Mouse (Mus musculus): Measurements from ENCODE around the gene Tmem86a. TPM values are rescaled to one million over a fixed set of nuclear protein-coding genes. Genes with fewer than 3 reads are reported as not detected.
A peak's percentile ranks its signal among the peaks of the same experiment; 100 is the strongest.

Gene Tmem86a
- 19.0 and 20.0 TPM in 2 replicates for polyA plus RNA-seq (2015; fragmentation: Nextera tagmentation; extraction: Ambion mirVana)

GRCm38 (mm10) chr7:47050366-47050765 lies at the start of gene Tmem86a:
Tmem86a (plus strand) TSS chr7:47050601.
- peak within 1 kb of the TSS; percentile 87 for H3K27ac ChIP-seq
- no peaks in the 10 kb centered on the region for H3K9me3 ChIP-seq (replicated peaks)
- peak within 1 kb of the TSS; percentile 91 for H3K9ac ChIP-seq
- ATAC-seq: peak; percentile 100
- H3K27me3 ChIP-seq: peaks cover 11% of the 10 kb centered on the region; the same call in 1 of the 2 replicates
- peaks cover 8% of the 10 kb centered on the region for H3K36me3 ChIP-seq (ENCODE audit: poor library complexity, severe bottlenecking)
- peak within 1 kb of the TSS; percentile 87 for H3K4me2 ChIP-seq
- H3K4me3 ChIP-seq: peak within 1 kb of the TSS; percentile 85
- peaks cover 21% of the 10 kb centered on the region for H3K4me1 ChIP-seq
- under 1% methylated on average over 33 of the region's 33 CpGs for WGBS

DNA sequence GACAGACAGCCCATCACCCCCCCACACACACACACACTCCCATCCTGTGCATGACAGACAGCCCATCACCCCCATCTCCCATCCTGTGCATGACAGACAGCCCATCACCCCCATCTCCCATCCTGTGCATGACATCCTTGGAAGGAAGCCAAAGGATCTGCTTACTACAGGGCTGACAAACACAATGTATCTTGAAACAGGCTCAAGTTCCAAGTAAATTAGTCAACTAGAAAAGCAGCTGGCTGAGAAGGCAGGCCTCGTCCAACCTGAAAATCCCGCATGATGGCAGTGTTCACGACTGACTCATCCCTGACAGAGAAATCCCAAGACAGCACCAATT lies 49.8 kb upstream of the Tmem86a start:
- Histone ChIP-seq H3K4me2 (no peak overlapping the region), H3K9ac (no peak overlapping the region), H3K9me3 (replicated peaks) (no peaks in the 10 kb centered on the region), H3K27ac (peak overlapping the region; percentile 40; the same call in 1 of the 2 replicates), H3K4me3 (no peak overlapping the region), H3K4me1 (peaks cover 57% of the 10 kb centered on the region), H3K27me3 (no peaks in the 10 kb centered on the region), H3K36me3 (ENCODE audit: poor library complexity, severe bottlenecking) (peaks cover 37% of the 10 kb centered on the region)
- ATAC-seq: peak; percentile 95
- WGBS: 42% methylated on average over 3 of the region's 3 CpGs

GRCm38 (mm10) chr7:47001125-47001899 lies 49.1 kb upstream of the Tmem86a start:
- Histone ChIP-seq H3K4me3 (no peak overlapping the region), H3K4me2 (no peak overlapping the region), H3K4me1 (peaks cover 57% of the 10 kb centered on the region), H3K36me3 (ENCODE audit: poor library complexity, severe bottlenecking) (peaks cover 30% of the 10 kb centered on the region), H3K27ac (peak overlapping the region; percentile 40), H3K9me3 (replicated peaks) (no peaks in the 10 kb centered on the region), H3K9ac (no peak overlapping the region), H3K27me3 (no peaks in the 10 kb centered on the region)
- WGBS: 86% methylated on average over 5 of the region's 5 CpGs
- ATAC-seq: no peak

DNA sequence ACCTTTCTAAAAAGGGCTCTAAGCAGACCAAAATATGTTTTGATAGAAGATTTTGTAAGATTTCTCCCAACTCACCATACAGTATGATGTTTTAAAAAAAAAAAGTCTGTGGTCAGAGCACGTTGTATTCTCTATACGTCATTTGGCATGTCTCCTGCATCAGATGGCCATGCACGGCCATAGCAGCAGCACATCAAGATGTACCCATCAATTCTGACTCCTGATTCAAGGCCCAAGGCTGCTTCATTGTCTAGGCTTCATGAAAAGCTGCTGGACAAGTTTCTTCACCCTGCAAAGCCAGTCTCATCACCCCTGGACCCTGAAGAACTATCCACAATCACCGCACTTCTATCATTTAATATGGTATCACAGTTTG lies 48.5 kb upstream of the Tmem86a start:
- Histone ChIP-seq H3K36me3 (ENCODE audit: poor library complexity, severe bottlenecking) (peaks cover 25% of the 10 kb centered on the region), H3K27me3 (no peaks in the 10 kb centered on the region), H3K4me3 (no peak overlapping the region), H3K9ac (no peak overlapping the region), H3K9me3 (replicated peaks) (no peaks in the 10 kb centered on the region), H3K4me2 (peak overlapping the region; percentile 6; the same call in 1 of the 2 replicates), H3K27ac (peak overlapping the region; percentile 87; the same call in 1 of the 2 replicates), H3K4me1 (peaks cover 60% of the 10 kb centered on the region)
- 55% methylated on average over 4 of the region's 4 CpGs for WGBS
- no peak for ATAC-seq

DNA sequence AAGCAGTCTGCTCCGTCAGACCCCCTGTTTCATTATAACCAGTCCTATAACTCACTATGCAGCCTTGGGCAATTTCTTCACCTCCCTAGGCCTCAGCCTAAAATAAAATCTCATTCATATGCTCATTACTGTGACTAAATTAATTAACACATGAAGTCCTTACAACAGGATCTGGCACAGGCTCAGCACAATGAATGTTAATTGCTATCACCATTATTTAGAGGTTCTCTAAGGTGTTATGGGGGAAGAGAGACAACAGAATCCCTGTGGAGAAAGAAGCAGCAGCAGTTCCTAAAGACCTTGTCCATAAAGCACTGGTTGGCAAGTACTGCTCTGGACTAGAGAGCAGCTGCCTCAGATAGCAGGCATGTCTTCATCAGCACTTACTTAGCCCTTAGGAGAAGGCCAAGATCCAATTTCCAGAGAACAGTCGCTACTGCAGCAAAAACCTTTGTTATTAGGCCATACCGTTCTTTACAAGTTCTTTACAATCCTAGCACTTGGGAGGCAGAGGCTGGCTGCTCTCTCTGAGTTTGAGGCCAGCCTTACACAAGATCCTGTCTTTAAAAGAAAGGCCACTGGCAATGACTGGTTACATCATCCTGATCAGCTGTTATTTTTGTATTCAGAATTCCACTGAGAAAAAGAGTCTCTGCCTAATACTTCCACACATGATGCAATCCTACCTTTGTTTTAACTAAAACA lies 46.8 kb upstream of the Tmem86a start:
- Histone ChIP-seq H3K4me2 (peak overlapping the region; percentile 6; the same call in 1 of the 2 replicates), H3K4me3 (no peak overlapping the region), H3K4me1 (peaks cover 67% of the 10 kb centered on the region), H3K27ac (peak overlapping the region; percentile 87), H3K9me3 (replicated peaks) (no peaks in the 10 kb centered on the region), H3K36me3 (ENCODE audit: poor library complexity, severe bottlenecking) (peaks cover 8% of the 10 kb centered on the region), H3K27me3 (no peaks in the 10 kb centered on the region), H3K9ac (no peak overlapping the region)
- 0 out of 2 replicates have a peak, but pooled peaks have one; percentile 17 for ATAC-seq
- WGBS: 17% methylated on average over 3 of the region's 3 CpGs

- Histone ChIP-seq H3K27me3 (no peaks in the 10 kb centered on the region), H3K36me3 (ENCODE audit: poor library complexity, severe bottlenecking) (no peaks in the 10 kb centered on the region), H3K4me2 (peak overlapping the region; percentile 95), H3K4me3 (peak overlapping the region; percentile 67), H3K9ac (peak overlapping the region; percentile 69), H3K4me1 (peaks cover 57% of the 10 kb centered on the region), H3K9me3 (replicated peaks) (no peaks in the 10 kb centered on the region), H3K27ac (peak overlapping the region; percentile 82)
- ATAC-seq: no peak
- 17% methylated on average over 21 of the region's 21 CpGs for WGBS
Measured at GRCm38 (mm10) chr7:47007109-47007780, 43.2 kb upstream of the Tmem86a start.

DNA sequence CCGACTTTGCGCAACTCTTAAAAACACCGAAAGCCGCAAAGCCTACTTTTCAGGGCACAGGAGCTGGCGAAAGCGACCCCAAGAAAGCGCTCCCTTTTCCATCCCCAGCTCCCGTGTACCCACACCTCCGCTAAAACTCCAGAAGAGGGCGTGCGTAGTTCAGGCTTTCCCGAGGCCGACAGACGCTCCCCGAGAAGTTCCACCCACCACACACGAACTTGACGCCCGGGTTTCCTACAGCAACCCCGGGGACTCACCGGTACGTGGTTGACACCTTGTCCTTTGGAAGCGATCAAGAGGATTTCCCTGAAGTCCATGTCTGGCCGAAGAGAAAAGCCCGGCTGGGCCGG lies 42.6 kb upstream of the Tmem86a start:
- Histone ChIP-seq H3K4me1 (peaks cover 52% of the 10 kb centered on the region), H3K4me2 (peak overlapping the region; percentile 95), H3K9ac (peak overlapping the region; percentile 69), H3K9me3 (replicated peaks) (no peaks in the 10 kb centered on the region), H3K27ac (peak overlapping the region; percentile 82), H3K4me3 (peak overlapping the region; percentile 67), H3K36me3 (ENCODE audit: poor library complexity, severe bottlenecking) (no peaks in the 10 kb centered on the region), H3K27me3 (no peaks in the 10 kb centered on the region)
- ATAC-seq: no peak
- 0% methylated on average over 25 of the region's 25 CpGs for WGBS

GRCm38 (mm10) chr7:47008168-47008993 lies 42.0 kb upstream of the Tmem86a start, which contains the start of gene Spty2d1:
Spty2d1 (minus strand) TSS chr7:47008411.
- Histone ChIP-seq H3K27ac (peak within 1 kb of the TSS; percentile 82), H3K9me3 (replicated peaks) (no peaks in the 10 kb centered on the region), H3K4me3 (peak within 1 kb of the TSS; percentile 67), H3K27me3 (no peaks in the 10 kb centered on the region), H3K36me3 (ENCODE audit: poor library complexity, severe bottlenecking) (no peaks in the 10 kb centered on the region), H3K4me1 (peaks cover 48% of the 10 kb centered on the region), H3K9ac (peak within 1 kb of the TSS; percentile 69), H3K4me2 (peak within 1 kb of the TSS; percentile 95)
- ATAC-seq: peak; percentile 96
- 1% methylated on average over 57 of the region's 57 CpGs for whole genome bisulfite sequencing

DNA sequence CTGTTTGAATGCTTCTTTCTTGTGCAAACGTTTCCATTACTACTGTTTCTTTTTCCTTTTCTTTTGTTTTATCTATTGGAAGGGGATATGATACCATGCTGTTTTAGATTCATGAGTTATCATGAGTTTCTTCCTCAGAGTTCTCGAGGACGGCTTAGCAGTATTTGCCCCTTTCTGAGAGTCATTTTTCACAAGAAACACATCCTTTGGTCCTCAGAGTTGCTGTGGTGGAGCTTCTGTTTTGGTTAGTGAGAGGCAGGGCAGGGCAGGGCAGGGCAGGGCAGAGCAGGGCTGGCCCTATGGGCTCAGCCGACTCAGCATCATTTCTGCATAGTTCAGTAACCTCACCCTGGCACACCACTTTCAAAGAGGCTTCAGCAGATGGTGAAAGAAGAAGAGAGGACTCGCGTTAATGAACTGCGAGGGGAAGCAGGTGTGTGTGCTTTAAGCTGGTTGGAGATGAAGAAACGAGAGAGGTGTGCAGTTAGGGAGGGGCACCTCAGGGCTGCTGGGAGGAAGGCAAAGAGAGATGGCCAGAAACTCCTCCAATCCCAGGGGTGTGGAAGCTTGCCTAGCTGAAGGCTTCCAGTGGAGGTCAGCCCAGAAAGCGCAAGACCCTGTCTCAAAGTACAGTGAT lies 37.2 kb upstream of the Tmem86a start:
- no peak overlapping the region for H3K27ac ChIP-seq
- 0 out of 2 replicates have a peak overlapping the region, but pooled peaks have one; percentile 8 for H3K9ac ChIP-seq
- H3K27me3 ChIP-seq: no peaks in the 10 kb centered on the region
- H3K9me3 ChIP-seq (replicated peaks): no peaks in the 10 kb centered on the region
- no peak overlapping the region for H3K4me2 ChIP-seq
- no peak overlapping the region for H3K4me3 ChIP-seq
- WGBS: 53% methylated on average over 9 of the region's 9 CpGs
- no peak for ATAC-seq
- peaks cover 28% of the 10 kb centered on the region for H3K4me1 ChIP-seq
- H3K36me3 ChIP-seq (ENCODE audit: poor library complexity, severe bottlenecking): no peaks in the 10 kb centered on the region

DNA sequence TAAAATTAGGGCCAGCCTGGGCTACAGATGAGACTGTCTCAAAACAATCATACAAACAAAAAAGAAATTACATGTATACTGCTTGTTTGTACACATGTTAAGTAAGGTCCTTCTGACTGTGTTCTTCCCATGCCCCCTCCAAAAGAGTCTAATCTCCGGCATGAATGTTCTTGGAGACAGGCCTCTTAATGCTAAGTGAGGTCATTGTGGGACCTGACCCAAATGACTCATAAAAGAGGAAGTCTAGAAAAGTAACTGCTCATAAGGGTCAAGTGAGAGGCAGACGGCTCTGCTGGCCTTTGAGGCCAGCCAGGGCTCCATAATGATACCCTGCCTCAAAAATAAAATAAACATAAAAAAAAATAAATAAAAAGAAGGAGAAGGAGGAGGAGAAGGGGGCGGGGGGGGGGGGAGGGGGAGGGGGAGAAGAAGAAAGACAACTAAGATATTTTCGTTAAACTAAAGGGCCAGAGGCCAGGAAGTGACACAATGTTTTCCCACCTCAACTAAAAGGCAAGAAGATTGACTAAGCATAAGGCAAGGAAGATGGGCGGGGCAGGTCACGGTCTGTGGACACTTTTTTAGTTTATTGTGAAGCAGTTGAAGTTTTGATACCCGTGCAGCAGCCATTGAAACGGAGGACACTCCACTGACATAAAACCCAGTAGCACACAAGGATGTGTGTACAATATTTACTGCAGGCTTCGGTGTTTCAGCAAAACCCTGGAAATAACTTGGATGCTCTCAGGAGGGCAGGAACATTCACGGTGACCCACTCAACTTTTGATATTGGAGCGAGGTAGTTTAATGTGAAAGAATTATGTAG lies 35.6 kb upstream of the Tmem86a start:
- Histone ChIP-seq H3K27me3 (no peaks in the 10 kb centered on the region), H3K4me2 (no peak overlapping the region), H3K36me3 (ENCODE audit: poor library complexity, severe bottlenecking) (no peaks in the 10 kb centered on the region), H3K9me3 (replicated peaks) (no peaks in the 10 kb centered on the region), H3K27ac (no peak overlapping the region), H3K9ac (no peak overlapping the region), H3K4me3 (no peak overlapping the region), H3K4me1 (peaks cover 20% of the 10 kb centered on the region)
- no peak for ATAC-seq
- 64% methylated on average over 10 of the region's 11 CpGs for WGBS

Data from forebrain, embryonic 13.5 days (tissue).